Mouse (Mus musculus) gastrocnemius, postnatal 14 days (tissue): ENCODE measurements around the gene Habp4. TPM values are rescaled to one million over a fixed set of nuclear protein-coding genes. Genes with fewer than 3 reads are reported as not detected.

Experiments used
- DNase-seq: peaks from one replicate; pipeline ENCODE4 v3.0.0; 2021; ENCODE audit warnings: mixed read lengths
- intact Hi-C: fragments of 180-260 bp; cut with DNase I; formaldehyde crosslinking; loops from one replicate; pipeline ENCODE4 v1.15.1; 2025; ENCODE audit warnings: low total_unique reads
- long read RNA-seq, 2 experiments: library from polyadenylated mRNA; stranded (forward); transcript quantifications; one replicate each; pipeline ENCODE4 v2.0.0; 2021
- total RNA-seq, 2 experiments: library from RNA; stranded (reverse); gene quantifications; 2 replicates each; pipeline ENCODE4 v1.2.3; 2021

The Habp4 gene
- 10 to 100 TPM; 19.6 to 24.4 TPM for total RNA-seq
- long read RNA-seq, experiment 1, transcript Habp4-201 (8 exons, 2,564 nt): major isoform, 61 of 63 reads
- long read RNA-seq, experiment 1, partial matches to known transcripts: 0 of 63 reads
- long read RNA-seq, experiment 1, other reads (novel, unspliced or antisense): 2 of 63 reads
- long read RNA-seq, experiment 2, full-length matches to known transcripts: 87 of 92 reads
- long read RNA-seq, experiment 2, partial matches to known transcripts: 1 of 92 reads
- long read RNA-seq, experiment 2, other reads (novel, unspliced or antisense): 4 of 92 reads

- DNase-seq: peak; percentile 99
- intact Hi-C loops: no loop called here
Measured at GRCm38 (mm10) chr13:64161548-64161915, at the start of gene Habp4. TSS of gene Habp4 (plus strand) at chr13:64161824.

GRCm38 (mm10) chr13:64117442-64117841 is 44.2 kb upstream of the Habp4 start:
- no peak for DNase-seq
- intact Hi-C loops: no loop called here

- no peak for DNase-seq
Measured at GRCm38 (mm10) chr13:64120760-64121159, 40.9 kb upstream of the Habp4 start.

GRCm38 (mm10) chr13:64123491-64124188 is 38.0 kb upstream of the Habp4 start:
- no peak for DNase-seq
- intact Hi-C loops: no loop called here

More at GRCm38 (mm10) chr13:64120760-64121159, 40.9 kb upstream of the Habp4 start:
- intact Hi-C loops: no loop called here

- intact Hi-C loops: no loop called here
- DNase-seq: no peak
Measured at GRCm38 (mm10) chr13:64124886-64125285, 36.7 kb upstream of the Habp4 start.

- DNase-seq: no peak
- intact Hi-C loops: no loop called here
Measured at GRCm38 (mm10) chr13:64126316-64126715, 35.3 kb upstream of the Habp4 start.

- intact Hi-C loops: no loop called here
- peak; percentile 72 for DNase-seq
Measured at GRCm38 (mm10) chr13:64128858-64129615, 32.6 kb upstream of the Habp4 start, which contains the start of gene Slc35d2. TSS of gene Slc35d2 (minus strand) at chr13:64129368.

GRCm38 (mm10) chr13:64129616-64130375 is 31.8 kb upstream of the Habp4 start:
- intact Hi-C loops: no loop called here
- DNase-seq: peak; percentile 17

- no peak for DNase-seq
- intact Hi-C loops: no loop called here
Measured at GRCm38 (mm10) chr13:64150121-64150520, 11.5 kb upstream of the Habp4 start.

- intact Hi-C loops: no loop called here
- DNase-seq: peak; percentile 89
Measured at GRCm38 (mm10) chr13:64152241-64152669, 9.4 kb upstream of the Habp4 start.

- no peak for DNase-seq
Measured at GRCm38 (mm10) chr13:64152671-64153082, 8.9 kb upstream of the Habp4 start.

GRCm38 (mm10) chr13:64153083-64153682 is 8.4 kb upstream of the Habp4 start, which contains the start of gene Zfp367:
TSS of gene Zfp367 (minus strand) at chr13:64153202.
- intact Hi-C loops: no loop called here
- peak; percentile 97 for DNase-seq

More at GRCm38 (mm10) chr13:64152671-64153082, 8.9 kb upstream of the Habp4 start:
- intact Hi-C loops: no loop called here

- peak; percentile 46 for DNase-seq
- intact Hi-C loops: no loop called here
Measured at GRCm38 (mm10) chr13:64153751-64154267, 7.8 kb upstream of the Habp4 start.

- intact Hi-C loops: no loop called here
- DNase-seq: no peak
Measured at GRCm38 (mm10) chr13:64154651-64155050, 7.0 kb upstream of the Habp4 start.

- intact Hi-C loops: no loop called here
- DNase-seq: no peak
Measured at GRCm38 (mm10) chr13:64155171-64155571, 6.5 kb upstream of the Habp4 start.

- intact Hi-C loops: no loop called here
- no peak for DNase-seq
Measured at GRCm38 (mm10) chr13:64156966-64157365, 4.7 kb upstream of the Habp4 start.

GRCm38 (mm10) chr13:64161916-64162611 is 440 bp downstream of the Habp4 start:
- intact Hi-C loops: no loop called here

GRCm38 (mm10) chr13:64162626-64163025 is 1.0 kb downstream of the Habp4 start:
- DNase-seq: peak; percentile 10
- intact Hi-C loops: no loop called here

More at GRCm38 (mm10) chr13:64161916-64162611, 440 bp downstream of the Habp4 start:
- DNase-seq: no peak
